Mouse (Mus musculus): ENCODE measurements at regions not wholly inside any gene's neighbourhood (a gene's known extent, or its start where the extent isn't known, plus 50 kb on each side); places are given as distances from the start of the nearest gene placed in this dataset.
A peak's percentile ranks its signal among the peaks of the same experiment; 100 is the strongest.

DNA sequence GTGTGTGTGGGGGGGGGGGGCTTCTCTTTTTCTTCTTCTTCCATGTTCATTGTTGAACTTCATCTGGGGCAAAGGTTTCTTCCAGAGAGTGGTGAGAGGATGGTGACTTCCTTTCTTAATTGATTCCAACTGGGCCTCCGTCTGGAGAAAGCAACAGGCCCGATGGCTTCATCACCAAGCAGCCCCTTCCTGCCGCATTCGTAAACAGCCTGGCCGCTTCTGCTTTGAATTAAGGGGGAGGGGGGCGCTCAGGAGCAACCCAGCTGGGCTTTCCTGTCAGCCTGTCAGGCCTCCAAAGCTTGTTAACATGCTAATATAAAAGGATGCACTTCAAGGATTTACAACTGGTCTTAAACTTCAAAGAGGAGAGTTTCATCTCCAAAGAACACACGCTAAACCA lies 111.5 kb downstream of the Tfap2c start:
- H3K9me3 ChIP-seq: no peaks in the 10 kb centered on the region
- no peaks in the 10 kb centered on the region for H3K36me3 ChIP-seq (replicated peaks)
- peaks cover 50% of the 10 kb centered on the region for H3K27me3 ChIP-seq (replicated peaks; ENCODE audit: low read depth, poor library complexity, severe bottlenecking)
- peak overlapping the region; percentile 84 for H3K27ac ChIP-seq (replicated peaks)
- H3K4me3 ChIP-seq: 0 out of 2 replicates have a peak overlapping the region, but pooled peaks have one; percentile 18
- peaks cover 42% of the 10 kb centered on the region for H3K4me1 ChIP-seq
- 1% methylated on average over 7 of the region's 7 CpGs for WGBS
- DNase-seq (ENCODE audit: low spot score): peak; percentile 90

DNA sequence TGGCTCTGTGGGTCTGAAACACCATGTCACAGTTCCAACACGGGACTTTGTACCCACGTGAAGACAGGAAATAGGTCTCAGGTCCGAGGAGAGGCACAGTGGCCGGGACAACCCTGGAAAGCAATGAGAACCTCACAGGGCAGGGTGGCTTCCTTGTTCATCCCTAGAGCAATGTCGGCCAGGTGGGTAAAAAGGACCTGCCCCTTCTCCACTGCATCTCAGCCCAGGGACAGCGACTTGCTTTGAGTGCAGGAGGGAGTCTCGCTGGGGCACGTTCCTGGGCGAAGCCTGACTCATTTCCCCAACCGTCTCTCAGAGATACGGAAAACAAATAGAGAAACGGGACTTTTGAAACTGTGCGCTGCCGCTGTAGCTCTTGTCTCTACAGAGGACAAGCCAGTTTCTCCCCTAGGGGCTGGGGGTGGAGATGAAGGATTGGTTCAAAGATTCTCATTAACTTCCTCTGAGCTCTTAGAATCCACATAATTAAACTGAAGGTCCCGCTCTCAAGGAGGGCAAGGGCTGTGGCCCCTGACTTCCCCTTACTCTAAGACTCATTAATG lies 112.1 kb downstream of the Tfap2c start:
- WGBS: 7% methylated on average over 15 of the region's 15 CpGs
- Histone ChIP-seq H3K27me3 (replicated peaks; ENCODE audit: low read depth, poor library complexity, severe bottlenecking) (peaks cover 50% of the 10 kb centered on the region), H3K9me3 (no peaks in the 10 kb centered on the region), H3K36me3 (replicated peaks) (no peaks in the 10 kb centered on the region), H3K4me1 (peaks cover 42% of the 10 kb centered on the region), H3K4me3 (0 out of 2 replicates have a peak overlapping the region, but pooled peaks have one; percentile 18), H3K27ac (replicated peaks) (peak overlapping the region; percentile 84)
- DNase-seq (ENCODE audit: low spot score): peak; percentile 46

DNA sequence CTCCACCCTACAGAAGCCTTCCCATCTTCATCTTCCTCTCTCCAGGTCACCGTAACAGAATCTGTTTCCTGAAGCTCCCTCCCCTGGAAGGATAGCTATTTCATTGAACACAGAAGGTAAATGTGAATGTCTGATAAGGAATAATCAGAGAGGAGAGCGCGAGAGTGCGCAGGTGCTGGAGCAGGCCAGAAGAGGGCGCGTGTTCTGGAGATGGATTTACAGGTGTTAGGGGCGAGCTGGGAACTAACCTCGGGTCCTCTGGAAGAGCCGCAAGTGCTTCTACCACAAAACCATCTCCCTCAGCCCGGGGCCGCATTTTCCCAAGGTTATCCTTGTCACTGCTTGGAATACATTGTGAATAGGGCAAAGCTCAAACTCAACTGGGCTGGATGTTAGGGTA lies 112.8 kb downstream of the Tfap2c start:
- 53% methylated on average over 11 of the region's 11 CpGs for WGBS
- Histone ChIP-seq H3K4me1 (peaks cover 42% of the 10 kb centered on the region), H3K27ac (replicated peaks) (no peak overlapping the region), H3K36me3 (replicated peaks) (no peaks in the 10 kb centered on the region), H3K4me3 (no peak overlapping the region), H3K9me3 (no peaks in the 10 kb centered on the region), H3K27me3 (replicated peaks; ENCODE audit: low read depth, poor library complexity, severe bottlenecking) (peaks cover 50% of the 10 kb centered on the region)
- no peak for DNase-seq (ENCODE audit: low spot score)

DNA sequence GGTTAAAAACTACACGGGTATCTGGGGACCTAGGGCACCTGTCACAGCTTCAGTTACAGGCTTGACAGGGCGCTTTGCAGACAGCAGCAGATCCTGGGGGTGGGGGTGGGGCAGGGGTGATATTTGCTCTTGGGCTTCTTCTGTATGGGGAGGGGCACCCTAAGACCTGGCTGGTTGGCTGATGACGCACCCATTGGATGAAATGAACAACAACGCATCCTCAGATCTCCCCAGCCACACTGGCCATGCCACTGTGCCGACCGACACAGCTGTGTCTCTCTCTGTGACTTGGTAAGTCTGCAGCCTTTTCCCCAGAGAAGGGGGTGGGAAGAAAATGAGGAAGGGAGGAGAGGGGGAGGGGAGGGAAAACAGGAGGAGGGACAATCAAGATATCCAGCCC lies 114.3 kb downstream of the Tfap2c start:
- no peak for DNase-seq (ENCODE audit: low spot score)
- Histone ChIP-seq H3K4me1 (peaks cover 42% of the 10 kb centered on the region), H3K27me3 (replicated peaks; ENCODE audit: low read depth, poor library complexity, severe bottlenecking) (peaks cover 50% of the 10 kb centered on the region), H3K36me3 (replicated peaks) (no peaks in the 10 kb centered on the region), H3K9me3 (no peaks in the 10 kb centered on the region), H3K4me3 (peak overlapping the region; percentile 26; the same call in 1 of the 2 replicates), H3K27ac (replicated peaks) (no peak overlapping the region; the same call in 1 of the 2 replicates)
- 2% methylated on average over 6 of the region's 6 CpGs for WGBS

DNA sequence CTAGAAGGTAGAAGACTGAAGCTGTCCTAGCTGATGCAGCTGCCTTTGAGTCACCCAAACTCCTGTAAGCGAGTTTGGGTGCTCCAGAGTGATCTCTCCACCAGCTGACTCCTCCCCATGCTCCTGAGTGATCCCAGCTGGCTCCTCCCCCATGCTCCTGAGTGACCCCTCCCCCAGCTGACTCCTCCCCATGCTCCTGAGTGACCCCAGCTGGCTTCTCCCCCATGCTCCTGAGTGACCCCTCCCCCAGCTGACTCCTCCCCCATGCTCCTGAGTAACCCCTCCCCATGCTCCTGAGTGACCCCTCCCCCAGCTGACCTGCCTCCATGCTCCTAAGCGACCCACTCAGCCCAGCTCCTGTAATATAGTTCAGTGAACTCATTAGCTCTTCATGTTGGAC lies 123.7 kb downstream of the Tfap2c start:
- Histone ChIP-seq H3K36me3 (replicated peaks) (no peaks in the 10 kb centered on the region), H3K27me3 (replicated peaks; ENCODE audit: low read depth, poor library complexity, severe bottlenecking) (0 out of 2 replicates have a peak, but pooled peaks cover 14% of the 10 kb centered on the region), H3K9me3 (no peaks in the 10 kb centered on the region), H3K4me3 (no peak overlapping the region), H3K4me1 (peaks cover 17% of the 10 kb centered on the region), H3K27ac (replicated peaks) (no peak overlapping the region)
- no peak for DNase-seq (ENCODE audit: low spot score)
- 15% methylated on average over 2 of the region's 2 CpGs for WGBS

DNA sequence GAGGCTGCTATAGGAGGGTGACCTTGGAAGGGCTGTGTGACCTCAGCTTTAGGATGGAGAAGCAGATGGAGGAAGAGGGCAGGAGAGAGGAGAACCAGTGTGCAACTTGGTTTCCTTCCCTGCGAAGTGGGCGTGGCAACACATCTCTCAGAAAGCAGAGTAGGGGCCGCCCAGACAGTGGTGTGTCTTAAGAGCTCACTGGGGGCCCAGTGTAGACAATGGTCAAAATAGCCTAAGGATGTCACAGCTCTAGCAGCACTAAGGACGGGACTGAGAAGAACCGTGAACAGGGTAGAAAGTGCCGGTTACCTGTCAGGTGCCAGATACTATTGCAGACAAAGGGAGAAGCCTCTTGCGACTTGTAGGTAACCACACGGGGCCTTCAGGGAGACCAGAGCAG lies 125.2 kb downstream of the Tfap2c start:
- WGBS: 75% methylated on average over 8 of the region's 8 CpGs
- Histone ChIP-seq H3K9me3 (no peaks in the 10 kb centered on the region), H3K36me3 (replicated peaks) (no peaks in the 10 kb centered on the region), H3K4me1 (peaks cover 17% of the 10 kb centered on the region), H3K27ac (replicated peaks) (peak overlapping the region; percentile 57; the same call in 1 of the 2 replicates), H3K27me3 (replicated peaks; ENCODE audit: low read depth, poor library complexity, severe bottlenecking) (0 out of 2 replicates have a peak, but pooled peaks cover 11% of the 10 kb centered on the region), H3K4me3 (no peak overlapping the region)
- DNase-seq (ENCODE audit: low spot score): no peak

DNA sequence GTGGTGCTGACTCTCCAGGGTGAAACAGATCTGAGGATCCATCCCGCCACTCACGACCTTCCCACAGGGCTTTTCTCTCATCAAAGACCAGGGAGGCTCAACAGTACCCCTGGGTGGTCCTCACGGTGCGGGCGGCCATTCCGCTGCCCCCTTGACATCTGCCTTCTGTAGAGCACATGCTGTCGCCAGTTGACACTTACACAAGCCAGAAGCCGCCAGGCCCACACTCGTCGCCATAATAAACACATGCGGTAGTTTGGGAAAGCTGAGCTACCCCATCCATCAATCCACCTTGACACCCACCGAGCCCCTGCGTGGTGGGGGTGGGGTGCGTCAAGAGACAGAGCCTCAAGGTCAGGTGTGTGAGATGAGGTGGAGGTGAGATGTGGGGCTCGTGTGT lies 125.7 kb downstream of the Tfap2c start:
- Histone ChIP-seq H3K9me3 (no peaks in the 10 kb centered on the region), H3K36me3 (replicated peaks) (no peaks in the 10 kb centered on the region), H3K27ac (replicated peaks) (0 out of 2 replicates have a peak overlapping the region, but pooled peaks have one; percentile 57), H3K4me1 (peaks cover 17% of the 10 kb centered on the region), H3K4me3 (no peak overlapping the region), H3K27me3 (replicated peaks; ENCODE audit: low read depth, poor library complexity, severe bottlenecking) (0 out of 2 replicates have a peak, but pooled peaks cover 11% of the 10 kb centered on the region)
- WGBS: 76% methylated on average over 15 of the region's 15 CpGs
- DNase-seq (ENCODE audit: low spot score): peak; percentile 58

DNA sequence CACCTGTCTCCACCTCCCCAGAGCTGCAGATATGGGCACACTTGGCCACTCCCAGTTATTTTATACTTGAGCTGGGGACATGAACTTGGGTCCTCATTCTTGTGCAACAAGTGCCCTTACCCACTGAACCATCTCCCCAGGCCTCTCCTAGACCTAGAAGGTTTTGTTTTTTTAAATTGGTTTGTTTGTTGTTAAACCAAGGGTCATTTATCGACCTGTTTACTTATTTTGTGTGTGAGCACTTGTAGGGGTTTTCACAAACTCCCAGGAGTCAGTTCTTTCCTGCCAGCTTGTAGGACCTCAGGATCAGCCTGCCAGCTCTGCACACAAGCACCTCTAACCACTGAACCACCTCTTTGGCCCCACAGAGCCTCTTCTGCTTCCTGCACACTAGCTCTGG lies 140.8 kb downstream of the Tfap2c start:
- no peaks in the 10 kb centered on the region for H3K36me3 ChIP-seq (replicated peaks)
- H3K4me3 ChIP-seq: no peak overlapping the region
- H3K27ac ChIP-seq (replicated peaks): no peak overlapping the region
- peaks cover 29% of the 10 kb centered on the region for H3K4me1 ChIP-seq
- 73% methylated on average over 1 of the region's 1 CpGs for WGBS
- no peaks in the 10 kb centered on the region for H3K27me3 ChIP-seq (replicated peaks; ENCODE audit: low read depth, poor library complexity, severe bottlenecking)
- DNase-seq (ENCODE audit: low spot score): no peak
- H3K9me3 ChIP-seq: 0 out of 2 replicates have a peak, but pooled peaks cover 5% of the 10 kb centered on the region

DNA sequence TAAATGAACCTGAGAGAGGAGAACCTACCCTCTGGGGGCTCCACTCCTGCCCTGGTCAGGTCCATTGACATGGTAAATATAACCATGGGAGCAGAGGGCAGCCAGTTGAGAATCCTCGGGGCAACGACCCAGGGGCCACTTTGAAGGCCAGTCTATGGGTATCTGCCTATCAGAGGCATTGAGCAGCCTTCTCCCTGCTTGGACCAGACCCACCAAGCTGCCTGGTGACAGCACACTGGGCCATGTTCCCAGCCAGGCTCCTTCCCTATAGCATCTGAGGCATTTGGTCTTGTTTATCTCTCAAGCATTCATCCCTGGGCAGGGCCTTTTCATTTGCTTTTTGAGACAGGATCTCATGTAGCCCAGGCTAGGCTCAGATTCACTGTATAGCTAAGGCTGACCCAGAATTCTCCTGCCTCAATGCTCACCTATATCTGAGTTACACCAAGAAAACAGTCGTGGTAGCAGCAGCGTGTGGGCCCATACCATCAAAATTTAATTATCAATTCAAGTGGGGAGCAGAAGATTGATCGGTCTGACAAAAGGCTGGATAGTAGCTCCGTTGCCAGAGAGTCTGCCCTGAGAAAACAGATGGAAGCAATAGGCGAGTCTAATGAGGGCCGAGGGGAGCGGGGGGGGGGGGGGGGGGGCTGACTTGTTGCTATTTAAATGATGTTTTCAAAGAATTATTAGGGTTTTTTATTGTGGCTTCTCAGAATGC lies 141.7 kb downstream of the Tfap2c start:
- H3K4me3 ChIP-seq: no peak overlapping the region
- no peaks in the 10 kb centered on the region for H3K27me3 ChIP-seq (replicated peaks; ENCODE audit: low read depth, poor library complexity, severe bottlenecking)
- H3K9me3 ChIP-seq: 0 out of 2 replicates have a peak, but pooled peaks cover 5% of the 10 kb centered on the region
- DNase-seq (ENCODE audit: low spot score): no peak
- H3K36me3 ChIP-seq (replicated peaks): no peaks in the 10 kb centered on the region
- peaks cover 22% of the 10 kb centered on the region for H3K4me1 ChIP-seq
- H3K27ac ChIP-seq (replicated peaks): no peak overlapping the region; the same call in 1 of the 2 replicates
- WGBS: 54% methylated on average over 9 of the region's 9 CpGs

DNA sequence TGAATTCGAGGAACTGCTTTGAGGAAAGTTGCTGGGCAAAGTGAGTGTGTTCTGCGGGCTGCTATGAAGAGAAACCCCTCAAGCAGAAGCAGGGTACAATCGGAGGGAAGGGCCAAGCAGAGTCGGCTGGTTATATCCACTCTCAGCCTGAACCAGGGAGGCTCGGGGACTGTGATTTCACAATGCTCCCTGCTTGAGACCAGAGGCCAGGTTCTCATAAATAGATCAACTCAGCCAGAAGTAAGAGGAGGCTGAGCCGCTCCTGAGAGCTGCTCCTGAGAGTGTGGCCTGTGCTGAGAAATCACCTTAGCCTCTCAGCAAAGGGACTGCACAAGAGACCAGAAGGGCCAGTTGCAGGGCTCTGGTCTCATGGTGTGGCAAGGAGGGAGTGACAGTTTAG lies 149.6 kb downstream of the Tfap2c start:
- no peaks in the 10 kb centered on the region for H3K9me3 ChIP-seq
- no peak overlapping the region for H3K27ac ChIP-seq (replicated peaks)
- no peak overlapping the region for H3K4me3 ChIP-seq
- DNase-seq (ENCODE audit: low spot score): no peak
- 72% methylated on average over 6 of the region's 6 CpGs for WGBS
- H3K27me3 ChIP-seq (replicated peaks; ENCODE audit: low read depth, poor library complexity, severe bottlenecking): peaks cover 7% of the 10 kb centered on the region
- peaks cover 29% of the 10 kb centered on the region for H3K4me1 ChIP-seq
- no peaks in the 10 kb centered on the region for H3K36me3 ChIP-seq (replicated peaks)

DNA sequence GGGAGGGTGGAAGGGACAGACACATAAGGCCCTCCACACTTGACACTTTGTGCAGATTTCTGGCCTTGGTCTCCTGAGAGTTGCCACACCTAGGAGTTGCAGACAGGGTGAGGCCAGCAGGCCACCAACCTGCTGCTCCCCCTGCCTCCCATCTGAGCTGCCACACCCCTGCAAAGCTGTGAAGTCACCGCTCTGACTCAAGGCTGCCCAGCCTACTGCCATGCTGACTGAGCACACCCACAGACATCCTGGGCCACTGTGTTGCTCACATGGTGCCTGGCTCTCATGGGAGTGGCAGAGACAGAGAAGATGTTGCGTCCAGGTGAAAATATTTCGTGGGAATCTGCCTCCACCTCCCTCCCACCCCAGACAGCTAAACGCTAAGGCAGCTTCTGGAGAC lies 150.3 kb downstream of the Tfap2c start:
- no peak for DNase-seq (ENCODE audit: low spot score)
- 87% methylated on average over 4 of the region's 4 CpGs for WGBS

DNA sequence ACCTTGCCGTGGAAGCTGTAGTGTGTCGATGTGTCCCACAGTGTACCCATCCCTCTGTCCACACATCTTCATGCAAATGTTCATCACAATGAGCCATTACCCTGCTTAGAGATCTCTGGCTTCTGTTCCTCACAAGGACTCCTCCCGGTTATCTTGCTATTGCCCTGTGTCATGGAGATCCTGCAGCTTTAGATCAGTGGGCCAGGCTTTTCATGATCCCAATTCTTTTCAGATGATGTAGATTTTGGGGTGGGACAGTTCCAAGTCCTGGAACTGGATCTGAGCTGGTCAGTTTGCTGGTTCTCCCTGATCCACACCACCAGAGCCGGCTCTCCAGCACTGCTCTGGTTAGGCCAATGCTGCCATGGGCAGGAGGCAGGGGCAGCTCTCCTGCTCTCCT lies 161.2 kb downstream of the Tfap2c start:
- Histone ChIP-seq H3K36me3 (replicated peaks) (no peaks in the 10 kb centered on the region), H3K9me3 (no peaks in the 10 kb centered on the region), H3K27ac (replicated peaks) (no peak overlapping the region), H3K4me1 (peaks cover 3% of the 10 kb centered on the region), H3K27me3 (replicated peaks; ENCODE audit: low read depth, poor library complexity, severe bottlenecking) (peaks cover 23% of the 10 kb centered on the region), H3K4me3 (no peak overlapping the region)
- no peak for DNase-seq (ENCODE audit: low spot score)
- 82% methylated on average over 4 of the region's 4 CpGs for WGBS

More for the DNA sequence above, 150.3 kb downstream of the Tfap2c start:
- Histone ChIP-seq H3K27ac (replicated peaks) (peak overlapping the region; percentile 15; the same call in 1 of the 2 replicates), H3K9me3 (no peaks in the 10 kb centered on the region), H3K27me3 (replicated peaks; ENCODE audit: low read depth, poor library complexity, severe bottlenecking) (peaks cover 7% of the 10 kb centered on the region), H3K4me3 (no peak overlapping the region), H3K36me3 (replicated peaks) (no peaks in the 10 kb centered on the region), H3K4me1 (peaks cover 29% of the 10 kb centered on the region)

DNA sequence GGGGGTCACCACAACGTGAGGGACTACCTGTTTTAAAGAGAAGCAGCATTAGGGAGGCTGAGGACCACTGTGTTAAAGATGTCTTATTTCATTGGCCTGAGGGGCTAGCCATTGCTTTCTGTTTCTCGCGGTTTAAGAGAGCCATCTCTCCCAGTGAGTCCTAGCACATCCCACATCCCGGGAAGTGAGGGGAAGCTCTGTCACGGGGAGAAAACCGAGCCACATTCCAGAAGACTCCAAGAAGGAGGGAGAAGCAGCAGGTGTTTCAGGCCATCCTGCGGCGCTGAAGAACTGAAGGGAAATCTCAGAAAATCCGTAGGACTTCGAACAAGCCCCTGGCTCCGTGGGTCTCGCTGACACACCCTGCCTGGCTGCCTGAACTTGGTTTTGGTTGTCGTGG lies 177.3 kb downstream of the Tfap2c start:
- H3K27ac ChIP-seq (replicated peaks): 0 out of 2 replicates have a peak overlapping the region, but pooled peaks have one; percentile 19
- peaks cover 96% of the 10 kb centered on the region for H3K27me3 ChIP-seq (replicated peaks; ENCODE audit: low read depth, poor library complexity, severe bottlenecking)
- 3% methylated on average over 13 of the region's 13 CpGs for WGBS
- H3K9me3 ChIP-seq: no peaks in the 10 kb centered on the region
- DNase-seq (ENCODE audit: low spot score): no peak
- no peaks in the 10 kb centered on the region for H3K36me3 ChIP-seq (replicated peaks)
- peaks cover 39% of the 10 kb centered on the region for H3K4me1 ChIP-seq
- peak overlapping the region; percentile 61 for H3K4me3 ChIP-seq
